Mouse (Mus musculus) ovary, postnatal 14 days (tissue): ENCODE results near the gene Tsr3.
"Not testable (repeated sequence)": the region's sequence is repeated elsewhere in the genome, so short reads cannot be mapped to it uniquely, and the experiment has no call there.

Experiments
- DNase-seq: peaks from one replicate; pipeline ENCODE4 v3.0.0; 2022; ENCODE audit warnings: low spot score

The Tsr3 gene

DNA sequence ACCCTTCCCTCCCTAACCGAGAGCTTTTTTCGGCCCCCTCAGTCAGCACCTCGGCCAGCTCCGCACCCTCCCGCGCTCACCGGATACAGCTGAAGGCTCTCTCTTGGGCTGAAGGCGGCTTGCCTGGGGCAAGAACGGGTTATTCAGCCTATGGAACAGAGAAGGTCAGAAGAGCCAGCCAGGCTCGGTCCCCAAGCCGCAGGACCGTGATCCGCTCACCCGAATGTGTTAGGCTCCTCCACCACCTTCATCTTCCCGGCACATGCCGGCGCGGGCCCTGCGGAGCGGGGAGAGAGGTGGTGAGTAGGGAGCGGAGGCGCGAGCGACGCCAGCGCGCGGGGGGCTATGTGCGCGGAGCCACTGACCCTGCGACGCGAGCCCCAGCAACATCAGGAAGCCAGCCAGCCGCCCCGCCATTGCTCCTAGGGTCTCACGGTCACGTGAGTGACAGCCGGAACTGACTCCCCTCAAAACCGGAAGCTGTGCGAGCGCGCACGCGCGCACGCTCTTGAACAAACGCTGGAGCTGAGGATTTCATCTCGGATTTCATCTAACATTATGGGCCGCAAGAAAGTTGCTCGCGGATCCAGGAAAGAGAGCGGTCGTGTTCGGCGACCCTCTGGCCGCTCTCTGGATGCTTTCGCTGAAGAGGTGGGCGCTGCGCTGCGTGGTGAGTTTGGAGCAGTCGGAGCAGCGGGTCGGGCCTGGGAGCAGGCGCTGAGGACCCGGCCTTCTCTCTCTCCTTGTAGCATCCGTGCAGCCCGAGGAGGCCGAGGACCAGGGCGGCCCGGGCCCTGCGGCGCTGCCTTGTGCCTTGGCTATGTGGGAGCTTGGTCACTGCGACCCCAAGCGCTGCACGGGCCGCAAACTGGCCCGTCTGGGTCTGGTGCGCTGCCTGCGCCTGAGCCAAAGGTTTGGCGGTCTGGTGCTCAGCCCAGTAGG lies at the start of gene Tsr3, which contains the start of gene Gnptg:
Gene Tsr3, plus strand, starts transcription at position 476 of the 942 bp plus-strand sequence.
Gene Gnptg, minus strand, starts transcription at position 430 of the 942 bp plus-strand sequence.
- DNase-seq: peak; percentile 70

DNA sequence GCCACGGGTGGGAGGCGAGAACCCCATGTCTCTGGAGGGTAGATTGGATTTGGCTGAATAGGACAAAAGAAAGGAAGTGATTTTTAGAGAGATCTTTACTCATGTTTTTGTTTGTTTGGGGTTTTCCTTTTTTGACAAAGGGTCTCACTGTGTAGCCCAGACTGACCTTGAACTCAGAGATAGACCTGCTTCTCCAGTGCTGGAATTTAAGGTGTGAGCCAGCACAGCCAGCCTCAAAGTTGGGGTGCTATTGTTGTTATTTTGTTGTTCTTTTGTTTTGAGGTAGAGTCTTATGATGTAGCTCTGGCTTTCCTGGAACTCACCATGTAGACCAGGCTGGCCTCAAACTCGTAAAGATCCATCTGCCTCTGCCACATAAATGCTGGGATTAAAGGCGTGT lies 37.6 kb upstream of the Tsr3 start:
- no peak for DNase-seq

DNA sequence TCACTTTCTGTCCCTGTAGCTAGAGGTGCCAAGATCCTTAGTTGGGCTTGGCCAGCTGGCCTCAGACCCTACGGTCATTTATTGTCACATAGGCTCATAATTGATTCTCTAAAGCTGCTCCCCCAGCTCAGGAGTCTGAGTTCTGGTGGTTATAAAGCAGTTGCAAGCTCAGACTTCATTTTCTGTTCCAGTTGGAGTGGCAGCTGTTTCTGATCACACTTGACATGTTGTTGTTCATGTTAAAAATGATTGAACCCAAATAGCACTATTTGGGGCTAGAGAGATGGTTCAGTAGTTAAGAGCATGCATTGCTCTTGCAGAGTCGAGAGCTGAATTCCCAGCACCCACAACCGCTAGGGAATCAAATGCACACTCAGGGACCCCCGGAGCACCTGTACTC lies 30.0 kb upstream of the Tsr3 start:
- DNase-seq: no peak

DNA sequence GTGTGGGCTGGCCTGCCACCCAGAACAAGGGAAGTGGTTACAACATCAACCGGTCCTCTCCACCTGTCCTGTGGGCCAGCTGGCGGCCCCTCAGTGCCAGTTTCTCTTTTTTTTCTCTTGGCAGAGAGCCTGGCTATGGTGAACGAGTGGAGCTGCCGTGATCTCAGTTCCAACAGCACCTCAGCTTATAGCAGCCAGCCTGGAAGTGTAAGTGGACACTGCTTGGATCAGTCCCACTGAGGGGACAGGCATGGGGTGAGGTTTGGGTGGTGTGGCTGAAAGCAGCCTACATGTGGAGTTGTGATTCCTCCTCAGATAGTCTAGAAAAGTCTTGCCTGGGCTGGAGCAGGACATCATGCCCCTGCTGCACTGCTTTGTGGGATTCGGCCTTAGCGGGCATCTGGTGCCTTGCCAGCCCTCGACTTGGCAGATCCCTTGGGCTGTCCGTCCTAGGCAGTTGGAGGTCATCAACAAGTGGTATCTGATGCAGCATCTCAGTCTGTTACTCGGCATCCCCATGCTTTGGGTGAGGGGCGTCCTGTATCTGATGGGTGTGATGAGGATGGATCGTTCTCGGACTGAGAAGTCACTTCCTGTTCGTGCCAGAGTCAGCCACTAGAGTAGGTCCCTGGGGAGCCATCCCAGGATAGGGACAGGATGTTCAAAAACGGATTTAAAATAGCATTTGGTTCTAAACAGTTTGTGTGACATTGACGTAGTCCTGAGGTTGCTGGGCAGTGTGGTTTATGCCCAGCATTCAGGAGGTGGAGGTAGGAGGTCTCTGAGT lies 29.1 kb upstream of the Tsr3 start:
- no peak for DNase-seq

DNA sequence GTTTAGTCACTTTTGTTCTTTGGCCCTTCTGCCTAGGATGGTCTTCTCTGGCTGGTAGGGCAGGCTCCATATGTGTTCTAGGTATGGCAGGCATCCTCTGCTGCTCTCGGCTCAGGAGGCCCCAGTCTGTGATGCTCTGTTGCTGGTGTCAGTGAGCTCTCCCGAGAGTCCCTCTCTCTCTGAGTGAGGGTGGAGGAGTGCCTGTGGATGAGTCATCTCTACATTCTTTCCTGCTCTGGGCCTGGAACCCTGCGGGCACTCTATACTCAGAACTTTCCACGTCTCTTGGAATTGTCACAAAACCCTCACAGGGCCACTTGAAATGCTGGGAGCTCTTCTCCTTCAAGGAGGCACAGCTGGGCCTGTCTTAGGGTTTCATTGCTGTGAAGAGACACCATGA lies 28.3 kb upstream of the Tsr3 start:
- DNase-seq: no peak

DNA sequence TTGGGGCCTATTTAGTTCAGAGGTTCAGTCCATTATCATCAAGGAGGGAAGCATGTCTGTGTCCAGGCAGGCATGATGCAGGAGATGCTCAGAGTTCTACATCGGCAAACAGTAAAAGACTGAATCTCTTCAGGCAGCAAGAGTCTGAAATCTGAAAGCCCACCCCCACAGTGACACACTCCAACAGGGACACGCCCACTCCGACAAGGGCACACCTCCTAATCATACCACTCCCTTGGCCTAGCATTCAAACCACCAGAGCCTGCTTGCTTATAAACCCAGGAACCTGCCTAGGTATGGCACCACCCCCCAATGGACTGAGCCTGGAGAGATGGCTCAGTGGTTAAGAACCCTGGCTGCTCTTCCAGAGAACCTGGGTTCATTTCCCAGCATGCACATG lies 24.5 kb upstream of the Tsr3 start:
- no peak for DNase-seq

DNA sequence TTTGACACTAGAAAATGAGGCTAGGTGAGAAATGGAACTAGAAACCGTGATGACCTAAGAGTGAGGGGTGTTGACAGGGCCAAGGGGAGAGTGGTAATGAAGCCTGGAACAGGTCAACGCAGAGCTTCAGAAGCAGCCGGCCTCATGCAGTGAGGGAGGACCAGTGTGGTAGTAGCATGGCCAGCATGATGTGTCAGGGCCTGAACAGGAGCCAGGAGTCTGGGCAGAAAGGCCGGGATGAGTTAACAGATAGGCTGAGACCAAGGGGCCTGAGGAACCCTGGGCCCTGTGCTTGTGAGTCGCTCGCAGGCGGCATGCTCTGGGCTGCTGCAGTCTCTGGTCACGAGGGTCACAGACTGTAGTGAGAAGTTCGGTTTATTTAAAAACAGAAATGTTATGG lies 21.0 kb upstream of the Tsr3 start:
- no peak for DNase-seq

DNA sequence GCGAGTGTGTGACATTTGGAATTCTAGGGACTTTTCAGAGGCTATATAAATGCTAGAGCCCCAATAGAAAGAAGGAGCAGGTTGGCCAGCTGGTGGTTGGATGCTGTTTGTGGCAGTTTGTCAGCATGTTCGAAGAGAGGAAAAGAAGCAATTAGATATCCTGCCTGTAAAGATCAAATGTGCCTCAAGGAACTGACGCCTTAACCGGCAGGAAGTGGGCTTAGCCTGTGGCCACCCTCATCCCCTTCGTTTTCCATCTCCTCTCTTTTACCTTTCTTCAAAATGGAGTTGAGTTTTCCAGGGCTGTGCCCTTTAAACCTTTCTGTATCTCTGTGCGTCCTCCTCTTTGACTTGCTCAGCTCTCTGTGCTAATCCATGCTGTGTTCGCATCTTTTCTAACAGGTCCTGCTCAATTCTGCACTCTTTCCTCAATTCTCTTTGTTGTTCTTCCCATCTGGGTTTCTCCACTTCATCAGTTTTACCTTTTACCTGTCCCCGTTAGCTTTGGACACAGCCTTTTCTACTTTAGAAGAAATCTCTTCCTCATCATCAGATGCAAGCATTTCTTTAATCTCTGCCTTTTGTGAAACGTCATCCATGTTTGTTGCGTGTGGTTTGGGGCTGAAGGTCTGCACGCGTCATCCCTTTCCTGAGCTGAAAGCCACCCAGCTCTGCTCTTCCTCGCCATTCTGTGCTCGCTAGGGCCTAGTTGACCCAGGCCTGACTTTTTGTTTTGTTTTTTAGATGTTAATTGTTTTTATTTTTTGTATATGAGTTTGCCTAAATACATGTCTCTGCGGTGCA lies 20.3 kb upstream of the Tsr3 start:
- DNase-seq: no peak

DNA sequence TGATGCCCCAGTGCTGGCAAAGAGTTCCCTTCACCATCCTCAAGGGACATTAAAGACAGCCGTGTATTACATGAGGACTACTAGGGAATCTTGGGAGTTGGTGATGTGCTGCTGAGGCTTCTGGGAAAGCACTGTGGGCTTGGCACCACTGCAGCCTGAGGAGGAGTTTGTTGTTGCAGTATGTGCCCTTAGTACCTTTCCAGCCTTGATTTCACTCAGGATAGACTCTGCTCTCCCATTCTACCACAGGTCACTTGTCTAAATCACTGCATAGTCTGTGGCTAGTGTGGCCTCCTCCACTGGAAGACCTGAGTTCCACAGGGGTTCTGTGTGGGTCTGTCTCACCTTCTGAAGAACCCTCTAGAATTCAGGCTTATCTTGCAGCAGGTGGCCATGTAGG lies 19.2 kb upstream of the Tsr3 start:
- no peak for DNase-seq

DNA sequence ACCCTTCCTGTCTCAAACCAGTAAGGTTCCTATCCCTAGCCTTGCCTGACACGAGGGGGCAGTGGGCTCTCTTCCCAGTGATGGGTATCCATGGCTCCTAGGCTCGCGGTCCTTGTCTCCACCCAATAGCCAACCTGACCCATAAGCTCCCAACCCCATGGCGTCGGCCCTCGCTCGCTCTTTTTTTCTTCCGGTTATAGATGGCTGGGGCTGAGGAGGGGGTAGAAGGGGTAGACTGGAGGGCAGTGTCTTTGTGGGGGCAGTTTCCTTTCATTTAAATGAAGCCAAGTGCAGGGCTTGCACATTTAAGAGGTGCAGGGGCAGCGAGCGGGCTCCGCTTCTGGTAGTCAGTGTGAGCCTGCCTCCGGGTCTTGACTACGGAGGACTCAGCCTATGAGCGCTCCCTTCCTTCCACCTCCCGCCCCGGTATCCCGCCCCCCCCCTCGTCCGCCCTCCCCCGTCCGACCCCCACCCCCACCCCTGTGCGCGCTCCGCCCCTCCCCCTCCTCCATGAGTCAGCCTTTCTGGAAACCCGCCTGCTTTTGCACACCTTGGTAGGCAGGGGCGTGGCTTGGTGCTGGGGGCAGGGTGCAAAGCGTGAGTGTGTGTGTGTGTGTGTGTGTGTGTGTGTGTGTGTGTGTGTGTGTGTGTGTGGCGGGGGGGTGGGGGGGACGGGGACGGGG lies 18.0 kb upstream of the Tsr3 start:
- peak; percentile 39 for DNase-seq

DNA sequence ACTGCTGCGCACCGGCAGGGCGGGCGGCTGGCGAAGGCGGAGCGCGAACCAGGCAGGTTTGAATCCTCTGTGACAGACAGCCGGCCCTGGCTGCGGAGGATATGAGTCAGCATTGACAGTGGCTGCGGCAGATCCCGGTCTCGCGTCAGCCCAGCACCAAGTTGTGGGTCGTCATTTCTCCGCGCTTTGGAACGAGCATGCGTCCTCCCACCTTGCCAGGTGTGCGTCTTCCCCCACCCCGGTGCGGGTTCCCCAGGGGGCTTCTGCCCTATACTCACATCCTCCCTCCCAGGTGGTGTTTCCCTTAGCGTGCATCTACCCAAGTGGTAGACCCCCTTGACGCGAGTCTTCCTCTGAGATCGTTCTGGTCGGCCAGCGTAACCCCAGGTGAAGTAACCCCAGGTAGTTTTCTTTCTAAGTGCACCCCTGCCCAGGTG lies 17.4 kb upstream of the Tsr3 start:
- DNase-seq: not testable (repeated sequence)

DNA sequence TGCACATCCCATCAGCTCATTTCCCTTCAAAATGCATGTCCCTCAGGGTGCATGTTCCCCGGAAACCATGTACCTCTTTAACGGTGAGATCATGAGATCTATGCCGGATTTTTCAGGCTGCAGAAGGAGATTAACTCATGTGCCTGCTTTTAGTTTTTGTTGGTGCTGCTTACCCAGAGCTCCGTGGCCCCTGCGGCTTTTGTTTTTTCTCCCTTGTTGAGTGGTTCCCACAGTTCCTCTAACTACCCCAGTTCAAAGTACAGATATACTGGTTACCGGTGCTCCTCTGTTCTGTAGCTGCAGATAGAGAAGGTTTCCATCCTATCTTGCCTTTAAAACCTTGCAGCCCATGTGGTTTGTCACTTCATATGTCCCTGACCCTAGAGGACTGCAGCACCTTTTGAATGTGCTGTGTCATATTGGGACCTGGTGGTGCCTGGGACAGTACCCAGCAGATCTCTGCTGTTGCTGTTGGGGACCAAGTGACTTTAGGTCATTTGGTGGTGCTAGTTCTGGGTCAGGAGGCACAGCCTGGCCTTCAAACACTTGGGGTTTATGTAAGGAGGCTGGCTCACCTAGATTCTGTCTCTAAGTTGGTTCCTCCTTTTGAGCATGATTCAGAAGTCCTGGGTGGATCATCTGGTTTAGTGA lies 16.9 kb upstream of the Tsr3 start:
- DNase-seq: no peak

DNA sequence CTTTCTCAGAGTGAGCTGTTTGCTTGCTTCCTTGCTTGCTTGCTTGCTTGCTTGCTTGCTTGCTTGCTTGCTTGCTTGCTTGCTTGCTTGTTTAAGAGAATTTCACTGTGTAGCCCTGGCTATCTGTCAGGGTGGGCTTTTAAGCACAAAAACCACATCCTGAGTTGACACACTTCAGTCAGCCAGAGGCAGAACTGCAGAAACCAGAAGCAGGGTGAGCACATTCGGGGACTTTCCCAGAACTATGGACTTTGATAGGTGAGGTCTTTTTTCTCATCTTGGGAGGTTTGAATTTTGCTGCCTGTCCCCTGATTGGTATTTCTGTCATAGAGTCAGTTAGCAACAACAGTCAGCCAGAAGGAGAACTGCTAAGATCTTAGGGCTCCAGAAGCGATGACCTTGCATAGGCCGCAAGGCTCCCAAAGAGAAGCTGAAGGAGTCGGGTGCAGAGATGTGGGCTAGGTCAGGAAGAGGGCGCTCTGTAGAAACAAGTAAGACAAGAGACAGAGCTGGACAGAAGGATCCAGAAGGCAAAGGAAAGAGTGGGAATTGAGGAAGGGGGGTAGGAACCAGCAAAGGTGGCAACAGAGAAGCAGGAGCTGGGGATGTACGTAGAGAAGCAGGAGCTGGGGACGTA lies 15.3 kb upstream of the Tsr3 start:
- DNase-seq: no peak

DNA sequence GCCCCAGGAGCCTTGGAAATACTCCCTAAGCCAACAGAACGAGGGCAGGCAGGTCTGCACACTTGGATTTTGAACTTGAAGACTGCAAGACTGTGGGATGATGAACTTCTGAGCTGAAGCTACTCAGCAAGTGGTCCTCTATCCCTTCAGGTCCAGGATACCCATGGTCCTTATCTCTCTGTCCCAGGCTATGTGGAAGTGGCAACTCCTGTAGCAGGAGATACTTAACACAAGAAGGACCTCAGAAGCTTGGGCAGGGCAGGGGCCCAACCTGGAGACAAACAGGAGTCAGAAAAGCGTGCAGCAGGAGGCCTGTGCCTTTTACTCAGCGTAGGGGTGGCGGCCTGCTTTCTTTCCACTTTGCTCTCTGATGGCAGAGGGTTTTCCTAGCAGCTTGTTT lies 14.3 kb upstream of the Tsr3 start:
- no peak for DNase-seq

DNA sequence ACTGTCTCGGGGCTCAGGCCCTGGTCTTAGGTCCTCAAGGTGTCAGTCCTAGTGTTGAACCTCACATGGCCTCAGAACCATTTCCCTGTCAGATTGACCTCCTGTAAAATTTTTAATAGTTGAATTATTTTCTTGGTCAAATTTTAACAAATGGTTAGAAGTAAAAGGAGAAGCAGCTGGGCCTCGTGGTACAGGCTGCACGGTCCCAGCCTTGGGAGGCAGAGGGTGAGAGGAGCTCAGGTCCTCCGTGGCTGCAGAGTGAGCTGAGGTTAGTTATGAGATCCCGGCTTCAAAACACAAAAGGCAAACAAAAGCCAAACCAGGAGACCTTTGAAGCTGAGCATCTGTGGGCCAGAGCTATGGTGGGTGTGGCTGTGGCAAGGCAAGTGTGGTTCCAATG lies 12.0 kb upstream of the Tsr3 start:
- no peak for DNase-seq

DNA sequence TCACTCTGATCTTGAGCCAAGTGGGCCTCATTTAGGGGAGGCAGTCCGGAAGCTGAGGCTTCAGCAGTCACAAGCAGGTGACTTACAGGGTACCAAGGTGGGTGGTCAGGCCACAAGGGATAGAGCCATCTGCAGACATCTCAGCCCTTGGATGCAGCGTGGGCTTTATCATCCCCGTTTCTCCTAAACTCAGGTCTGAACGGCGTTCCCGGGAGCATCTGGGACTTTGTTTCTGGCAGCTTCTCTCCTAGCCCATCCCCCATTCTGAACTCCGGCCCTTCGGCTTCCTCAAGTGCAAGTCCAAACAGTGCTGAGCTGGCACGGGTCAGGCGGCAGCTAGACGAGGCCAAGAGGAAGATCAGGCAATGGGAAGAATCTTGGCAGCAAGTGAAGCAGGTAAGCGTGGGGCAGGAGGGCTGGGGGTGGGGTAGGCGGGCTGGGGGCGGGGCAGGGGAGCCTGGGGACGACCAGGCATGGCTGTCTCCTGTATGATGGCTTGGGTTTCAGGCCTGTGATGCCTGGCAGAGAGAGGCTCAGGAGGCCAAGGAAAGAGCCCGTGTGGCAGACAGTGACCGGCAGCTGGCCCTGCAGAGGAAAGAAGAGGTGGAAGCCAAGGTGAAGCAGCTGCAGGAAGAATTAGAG lies 9.8 kb upstream of the Tsr3 start:
- not testable (repeated sequence) for DNase-seq

DNA sequence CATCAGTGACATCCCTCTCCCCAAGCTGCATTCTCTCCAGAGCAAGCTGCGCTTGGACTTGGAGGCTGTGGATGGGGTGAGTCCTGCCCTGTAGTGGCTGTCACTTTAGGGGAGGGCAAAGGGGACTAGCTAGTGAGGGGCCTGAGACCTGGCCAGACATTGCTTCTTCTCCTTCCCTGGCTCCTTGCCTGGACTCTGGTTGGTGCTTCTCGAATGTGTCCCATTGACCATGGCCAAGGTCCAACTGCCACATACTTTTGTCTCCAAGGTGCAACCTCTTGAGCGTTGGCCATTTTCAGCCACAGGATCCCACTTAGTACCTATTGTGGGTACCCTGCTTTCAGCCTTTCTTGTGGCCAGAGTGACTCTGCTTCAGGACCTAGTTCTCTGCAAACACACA lies 9.3 kb upstream of the Tsr3 start:
- no peak for DNase-seq

DNA sequence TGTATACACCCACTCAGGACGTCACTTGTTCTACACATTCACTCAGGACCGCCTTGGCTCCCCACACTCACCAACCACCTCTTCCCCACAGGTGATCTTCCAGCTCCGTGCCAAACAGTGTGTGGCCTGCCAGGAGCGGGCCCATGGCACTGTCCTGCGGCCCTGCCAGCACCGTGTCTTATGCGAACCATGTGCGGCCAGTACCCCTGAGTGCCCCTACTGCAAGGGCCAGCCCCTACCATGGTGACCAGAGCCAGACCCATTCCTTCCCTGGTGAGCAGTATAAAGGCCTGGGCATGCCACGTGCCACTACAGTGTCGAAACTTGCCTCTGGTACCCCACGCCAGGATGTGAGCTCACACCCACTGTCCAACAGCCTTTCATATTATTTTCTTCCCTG lies 8.3 kb upstream of the Tsr3 start:
- DNase-seq: not testable (repeated sequence)

DNA sequence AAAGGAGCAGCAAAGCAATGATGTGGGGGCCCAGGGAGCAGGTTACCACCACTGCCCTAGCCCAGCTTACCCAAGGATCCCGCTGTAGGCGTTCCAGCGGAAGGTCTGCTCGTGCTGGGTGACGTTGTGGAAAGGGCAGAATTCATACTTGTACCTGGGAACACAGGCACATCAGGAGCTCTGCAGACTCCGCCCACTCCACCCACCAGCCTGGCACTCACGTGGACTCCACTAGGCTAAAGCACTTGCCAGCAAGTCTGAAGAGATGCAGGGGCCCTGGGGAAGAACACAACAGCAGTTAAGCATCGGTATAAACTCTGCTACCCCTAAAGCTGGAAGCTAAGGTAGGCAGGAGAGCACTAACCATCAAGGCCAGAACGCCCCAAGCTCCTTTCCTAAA lies 4.3 kb upstream of the Tsr3 start:
- DNase-seq: no peak

DNA sequence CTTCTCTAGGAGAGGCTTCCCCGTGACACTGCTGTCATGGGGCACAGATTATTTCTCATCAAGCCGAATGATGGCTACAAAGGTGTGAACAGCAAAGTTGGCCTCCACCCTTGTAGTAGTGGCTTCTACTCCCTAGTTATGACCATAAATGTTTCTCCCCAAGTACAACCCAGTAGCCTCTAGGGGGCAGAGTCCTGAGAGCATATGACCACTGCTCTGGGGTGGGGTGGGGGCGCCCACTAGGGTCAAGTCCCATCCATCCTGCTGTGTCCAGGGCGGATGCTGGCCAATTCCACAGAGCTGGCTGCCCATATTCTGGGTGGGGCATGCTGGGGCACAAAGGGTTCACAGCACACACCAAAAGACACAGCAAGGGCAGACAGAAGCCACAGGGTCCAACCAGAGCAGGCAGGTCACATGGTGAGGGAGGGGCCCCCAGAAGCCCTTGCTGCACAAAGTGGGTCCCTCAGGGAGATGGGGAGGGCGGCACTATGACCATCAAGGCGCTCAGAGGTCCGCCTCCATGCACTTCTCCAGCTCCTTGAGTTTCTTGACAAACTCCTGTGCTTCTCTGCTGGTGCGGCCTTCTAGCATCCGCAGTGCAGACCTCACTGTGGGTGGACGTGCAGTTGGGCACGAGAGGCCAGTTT lies 3.3 kb downstream of the Tsr3 start:
- no peak for DNase-seq
